ENCODE assay signal across 28 mouse cellular contexts in the genomic region with DNA sequence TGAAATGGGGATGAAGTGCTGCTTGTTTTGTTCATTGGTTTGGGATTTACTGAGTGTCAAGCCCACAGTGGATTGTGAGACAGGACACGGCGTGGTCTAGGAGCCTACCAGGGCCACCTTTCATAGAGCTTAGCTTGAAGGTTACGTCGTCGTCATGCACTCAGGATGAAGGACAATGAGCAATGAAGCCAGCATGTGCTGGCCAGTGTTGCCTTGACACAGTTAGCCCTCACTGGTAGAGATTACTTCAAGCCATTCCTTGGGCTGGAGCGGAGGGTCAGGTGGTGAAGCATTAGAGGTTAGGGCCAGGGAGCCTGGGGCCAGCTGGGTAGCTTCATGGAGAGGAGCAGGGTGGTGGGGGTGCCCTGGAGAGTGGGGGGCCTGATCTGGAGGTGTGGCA. TPM values are rescaled to one million over a fixed set of nuclear protein-coding genes. Genes with fewer than 3 reads are reported as not detected.
DNase-seq lines count a peak whose midpoint lies in the region; ATAC-seq lines count a peak whose summit lies in the region.
"Had no signal": no experiment of that assay in that cellular context is flagged by ENCODE, and none has a peak within 500 bp of the region (broad histone marks: within the 10 kb centered on the region; RNA-seq: fewer than 3 reads in every experiment).

No protein-coding gene starts in this region.

- H3K27me3 ChIP-seq in midbrain, embryonic 15.5 days (replicated peaks) = no peaks in the 10 kb centered on the region
- H3K27me3 ChIP-seq in midbrain, embryonic 13.5 days = no peaks in the 10 kb centered on the region
- H3K27me3 ChIP-seq: CH12.LX; forebrain, embryonic 13.5 days; hindbrain, embryonic 12.5 days had no signal

- H3K4me2 ChIP-seq in midbrain, embryonic 15.5 days = peak overlapping the region; percentile 16; the same call in 1 of the 2 replicates
- no peak overlapping the region for H3K4me2 ChIP-seq in midbrain, embryonic 13.5 days (replicated peaks)
- H3K4me2 ChIP-seq: forebrain, embryonic 13.5 days; heart, embryonic 13.5 days; hindbrain, embryonic 12.5 days had no signal

- no peaks in the 10 kb centered on the region for H3K9me3 ChIP-seq in midbrain, embryonic 15.5 days
- no peaks in the 10 kb centered on the region for H3K9me3 ChIP-seq in midbrain, embryonic 13.5 days
- H3K9me3 ChIP-seq: forebrain, embryonic 10.5 days; forebrain, embryonic 13.5 days; heart, embryonic 10.5 days; heart, embryonic 13.5 days; hindbrain, embryonic 12.5 days had no signal

- no peaks in the 10 kb centered on the region for H3K36me3 ChIP-seq in midbrain, embryonic 15.5 days (replicated peaks)
- H3K36me3 ChIP-seq in midbrain, embryonic 13.5 days = 0 out of 2 replicates have a peak, but pooled peaks cover 10% of the 10 kb centered on the region
- H3K36me3 ChIP-seq: G1E; heart, embryonic 10.5 days; heart, embryonic 13.5 days; hindbrain, embryonic 12.5 days had no signal

- no peak overlapping the region for H3K9ac ChIP-seq in midbrain, embryonic 15.5 days
- no peak overlapping the region for H3K9ac ChIP-seq in midbrain, embryonic 13.5 days (replicated peaks)
- H3K9ac ChIP-seq: forebrain, embryonic 13.5 days; heart, embryonic 13.5 days; hindbrain, embryonic 12.5 days had no signal

- H3K4me3 ChIP-seq in midbrain, embryonic 15.5 days = no peak overlapping the region
- no peak overlapping the region for H3K4me3 ChIP-seq in midbrain, embryonic 13.5 days (replicated peaks)
- H3K4me3 ChIP-seq: forebrain, embryonic 10.5 days; forebrain, embryonic 13.5 days; heart, adult 2 months; heart, embryonic 10.5 days; heart, embryonic 13.5 days; hindbrain, embryonic 12.5 days had no signal

- 92% methylated on average over 6 of the region's 6 CpGs for WGBS in midbrain, embryonic 15.5 days
- 94% methylated on average over 6 of the region's 6 CpGs for WGBS in midbrain, embryonic 13.5 days

- H3K27ac ChIP-seq in midbrain, embryonic 15.5 days = no peak overlapping the region
- H3K27ac ChIP-seq in midbrain, embryonic 13.5 days = no peak overlapping the region
- H3K27ac ChIP-seq: forebrain, embryonic 10.5 days; forebrain, embryonic 13.5 days; heart, adult 2 months; heart, embryonic 10.5 days; heart, embryonic 13.5 days; hindbrain, embryonic 12.5 days had no signal

- ATAC-seq in midbrain, embryonic 15.5 days (replicated peaks) = no peak
- ATAC-seq in midbrain, embryonic 13.5 days = no peak
- ATAC-seq in inflammation-experienced regulatory T-cells, adult 6 months = no peak
- ATAC-seq: forebrain, embryonic 13.5 days; forebrain, embryonic 16.5 days; hindbrain, embryonic 16.5 days; intestine, postnatal 0 days; Patski had no signal

- H3K4me1 ChIP-seq in midbrain, embryonic 15.5 days = peaks cover 59% of the 10 kb centered on the region
- peaks cover 66% of the 10 kb centered on the region for H3K4me1 ChIP-seq in midbrain, embryonic 13.5 days (replicated peaks)

- DNase-seq in adrenal gland, adult 2 months = peak; percentile 72
- DNase-seq in adrenal gland, postnatal 25 days = no peak
- peak; percentile 28 for DNase-seq in adrenal gland, postnatal 10 days
- peak; percentile 24 to 57 for DNase-seq in adrenal gland, postnatal 36 days
- DNase-seq: B cell, adult 2 months; cerebellum, adult 18-20 months; cerebellum, adult 9-10 months; cerebellum, postnatal 14 days; gastrocnemius, postnatal 10 days; gastrocnemius, postnatal 36 days; heart, adult 2 months; heart, postnatal 14 days had no signal

RNA-seq across cellular contexts. Expression of a gene that starts 5.1 kb away (rescaled TPM):
- total RNA-seq in adrenal gland, adult 2 months (2021) = 1 to 10 TPM; 3.6 to 5.6 TPM
- 3.8 and 4.0 TPM in 2 replicates for polyA plus RNA-seq in adrenal gland, adult 2 months (2012; rRNA removed)
- 3.4 and 5.3 TPM in 2 replicates for total RNA-seq in adrenal gland, postnatal 25 days (2021)
- 15.3 and 15.5 TPM in 2 replicates for polyA plus RNA-seq in midbrain, embryonic 15.5 days (2015; fragmentation: Nextera tagmentation; extraction: Ambion mirVana)
- 12.6 and 13.2 TPM in 2 replicates for polyA plus RNA-seq in midbrain, embryonic 13.5 days (2015; fragmentation: Nextera tagmentation; extraction: Ambion mirVana)
- 1 to 10 TPM; 6.0 to 8.0 TPM for total RNA-seq in adrenal gland, postnatal 10 days (2021)
- 1 to 10 TPM; 2.6 to 4.3 TPM for total RNA-seq in adrenal gland, postnatal 36 days (2021)
- polyA plus RNA-seq in inflammation-experienced regulatory T-cells, adult 6 months (2017; shearing (Covaris generic)) = under 1 TPM; 0.47 to 0.67 (median 0.64) TPM
- total RNA-seq: granulocyte monocyte progenitor cell, adult 5-6 weeks; hematopoietic stem cell, adult 5-6 weeks had no signal
- polyA plus RNA-seq: G1E had no signal
